Comparison of ENCODE assay signal across 34 mouse cellular contexts in the genomic region with DNA sequence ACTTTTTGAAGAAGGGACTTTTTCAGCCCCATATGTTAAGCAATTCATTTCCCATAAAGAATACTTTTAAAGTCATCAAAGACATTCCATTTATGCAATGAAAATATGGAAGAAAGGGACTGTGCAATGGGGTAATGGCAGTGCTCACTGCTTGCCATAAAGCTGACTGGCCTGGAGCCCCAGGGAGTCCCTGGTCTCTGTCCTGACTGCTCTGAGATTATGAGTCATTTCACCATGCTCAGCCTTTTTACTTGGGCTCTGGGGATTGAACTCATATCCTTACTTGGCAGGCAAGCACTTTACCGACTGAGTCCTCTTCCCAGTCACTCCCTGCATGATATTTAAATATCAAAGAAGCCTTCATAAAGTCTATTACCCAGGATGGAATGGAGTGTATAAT.
"Had no signal": no experiment of that assay in that cellular context is flagged by ENCODE, and none has a peak within 500 bp of the region (broad histone marks: within the 10 kb centered on the region; RNA-seq: fewer than 3 reads in every experiment).

No protein-coding gene starts in this region.

- H3K9ac ChIP-seq: heart, embryonic 12.5 days; heart, embryonic 13.5 days; heart, embryonic 15.5 days; hindbrain, embryonic 12.5 days; hindbrain, embryonic 13.5 days; hindbrain, embryonic 14.5 days; hindbrain, embryonic 15.5 days; intestine, embryonic 15.5 days; kidney, embryonic 15.5 days had no signal

- H3K9me3 ChIP-seq: heart, embryonic 10.5 days; heart, embryonic 12.5 days; heart, embryonic 13.5 days; heart, embryonic 15.5 days; hindbrain, embryonic 10.5 days; hindbrain, embryonic 12.5 days; hindbrain, embryonic 13.5 days; hindbrain, embryonic 15.5 days; intestine, embryonic 15.5 days; kidney, embryonic 15.5 days had no signal

- H3K4me3 ChIP-seq: heart, embryonic 10.5 days; heart, embryonic 12.5 days; heart, embryonic 13.5 days; heart, embryonic 15.5 days; hindbrain, embryonic 10.5 days; hindbrain, embryonic 12.5 days; hindbrain, embryonic 13.5 days; hindbrain, embryonic 15.5 days; intestine, embryonic 15.5 days; kidney, embryonic 15.5 days; layer of hippocampus, adult 2 months had no signal

- H3K27me3 ChIP-seq: heart, embryonic 12.5 days; heart, embryonic 13.5 days; heart, embryonic 15.5 days; hindbrain, embryonic 12.5 days; hindbrain, embryonic 13.5 days; hindbrain, embryonic 15.5 days; intestine, embryonic 15.5 days; kidney, embryonic 15.5 days had no signal

- H3K4me2 ChIP-seq: heart, embryonic 11.5 days; heart, embryonic 12.5 days; heart, embryonic 13.5 days; heart, embryonic 15.5 days; hindbrain, embryonic 12.5 days; hindbrain, embryonic 13.5 days; hindbrain, embryonic 14.5 days; hindbrain, embryonic 15.5 days; intestine, embryonic 15.5 days; kidney, embryonic 15.5 days had no signal

- DNase-seq: heart, postnatal 10 days; heart, postnatal 14 days; heart, postnatal 36 days; heart, postnatal 4 days; kidney, adult 11 months; kidney, adult 18-20 months; kidney, adult 2 months; kidney, adult 8-10 months; kidney, adult 9 months; kidney, postnatal 10 days; kidney, postnatal 25 days; kidney, postnatal 36 days; kidney, postnatal 4 days; layer of hippocampus, adult 9-11 months; layer of hippocampus, postnatal 36 days had no signal

- H3K4me1 ChIP-seq: heart, embryonic 10.5 days; heart, embryonic 12.5 days; heart, embryonic 13.5 days; heart, embryonic 15.5 days; hindbrain, embryonic 10.5 days; hindbrain, embryonic 12.5 days; hindbrain, embryonic 13.5 days; hindbrain, embryonic 15.5 days; intestine, embryonic 15.5 days; kidney, embryonic 15.5 days had no signal

- H3K36me3 ChIP-seq: heart, embryonic 10.5 days; heart, embryonic 12.5 days; heart, embryonic 13.5 days; heart, embryonic 15.5 days; hindbrain, embryonic 10.5 days; hindbrain, embryonic 12.5 days; hindbrain, embryonic 13.5 days; hindbrain, embryonic 15.5 days; intestine, embryonic 15.5 days; kidney, embryonic 15.5 days had no signal

- H3K27ac ChIP-seq: heart, embryonic 10.5 days; heart, embryonic 13.5 days; heart, embryonic 15.5 days; hindbrain, embryonic 10.5 days; hindbrain, embryonic 12.5 days; hindbrain, embryonic 13.5 days; hindbrain, embryonic 14.5 days; hindbrain, embryonic 15.5 days; hindbrain, postnatal 0 days; intestine, embryonic 15.5 days; kidney, embryonic 15.5 days; kidney, postnatal 0 days; layer of hippocampus, adult 2 months had no signal

- ATAC-seq: hindbrain, embryonic 16.5 days; hindbrain, postnatal 0 days; inflammation-experienced regulatory T-cells, adult 6 months; intestine, embryonic 15.5 days; intestine, embryonic 16.5 days; intestine, postnatal 0 days had no signal
